9 mouse cellular contexts compared by ENCODE assay signal in the genomic region with DNA sequence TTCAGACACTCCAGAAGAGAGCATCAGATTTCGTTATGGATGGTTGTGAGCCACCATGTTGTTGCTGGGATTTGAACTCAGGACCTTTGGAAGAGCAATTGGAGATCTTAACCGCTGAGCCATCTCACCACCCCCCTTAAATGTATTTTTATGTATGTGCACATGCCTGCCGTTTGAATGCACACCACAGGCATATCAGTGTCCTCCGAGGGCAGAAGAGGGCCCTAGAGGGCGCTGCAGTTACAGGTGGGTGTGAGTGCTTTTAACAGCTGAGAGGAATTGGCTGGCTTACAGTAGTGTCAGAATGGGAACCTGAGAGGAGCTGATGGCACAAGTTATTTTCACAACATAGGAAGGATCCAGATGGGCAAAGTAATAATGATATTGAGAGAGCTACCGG. TPM values are rescaled to one million over a fixed set of nuclear protein-coding genes. Genes with fewer than 3 reads are reported as not detected.
A peak's percentile ranks its signal among the peaks of the same experiment; 100 is the strongest.
DNase-seq lines count a peak whose midpoint lies in the region; ATAC-seq and TF ChIP-seq lines count a peak whose summit lies in the region.
"Had no signal": no experiment of that assay in that cellular context is flagged by ENCODE, and none has a peak within 500 bp of the region (broad histone marks: within the 10 kb centered on the region; RNA-seq: fewer than 3 reads in every experiment).

No protein-coding gene starts in this region.

- no peak overlapping the region for H3K4me2 ChIP-seq in embryonic facial prominence, embryonic 11.5 days (ENCODE audit: low read depth, low read length)
- H3K4me2 ChIP-seq: stomach, embryonic 15.5 days had no signal

- DNase-seq in kidney, adult 2 months, result peak; percentile 22
- no peak for DNase-seq in kidney, adult 11 months
- peak; percentile 75 for DNase-seq in MEL (ENCODE audit: low read depth, low spot score)
- DNase-seq in embryonic facial prominence, embryonic 11.5 days (ENCODE audit: low spot score), result peak; percentile 45
- DNase-seq in skeletal muscle tissue, adult 2 months (ENCODE audit: low read depth, low spot score), result peak; percentile 68
- no peak for DNase-seq in layer of hippocampus, postnatal 14 days (ENCODE audit: low spot score in 2 of 2)
- DNase-seq in Muller cell, postnatal 12 days (ENCODE audit: inconsistent ontology term), result no peak
- DNase-seq in left cerebral cortex, postnatal 14 days (ENCODE audit: low spot score in 2 of 2), result no peak

- no peak for TF ChIP-seq EP300 in MEL (IDR thresholded peaks at IDR 0.05; ENCODE audit: low read depth in 1 of 2, low read length in 2 of 2)

- TF ChIP-seq CTCF in kidney, adult 2 months (conservative IDR thresholded peaks at IDR 0.05; ENCODE audit: insufficient read depth, insufficient read length, low read depth, low read length), result peak; percentile 54
- peak; percentile 65 to 80 (median 72) for TF ChIP-seq CTCF in MEL (IDR thresholded peaks at IDR 0.05 in 2 of 3, conservative IDR thresholded peaks at IDR 0.05 in 1 of 3; ENCODE audit: control insufficient read depth in 1 of 3, insufficient read depth in 1 of 3, low read depth in 2 of 3, low read length in 3 of 3, poor library complexity in 1 of 3, severe bottlenecking in 1 of 3)

- no peaks in the 10 kb centered on the region for H3K27me3 ChIP-seq in kidney, adult 2 months (replicated peaks; ENCODE audit: control insufficient read depth, insufficient read depth, low read length)
- no peaks in the 10 kb centered on the region for H3K27me3 ChIP-seq in MEL (ENCODE audit: control insufficient read depth in 1 of 2, insufficient read depth in 2 of 2, low read length in 2 of 2)
- H3K27me3 ChIP-seq in embryonic facial prominence, embryonic 11.5 days (ENCODE audit: control insufficient read depth, insufficient read depth, low read length), result no peaks in the 10 kb centered on the region
- H3K27me3 ChIP-seq: stomach, embryonic 15.5 days had no signal

- no peak overlapping the region for H3K27ac ChIP-seq in kidney, adult 2 months (ENCODE audit: insufficient read depth, low read depth, low read length)
- H3K27ac ChIP-seq in MEL (ENCODE audit: control insufficient read depth, low read depth, low read length), result no peak overlapping the region
- H3K27ac ChIP-seq in embryonic facial prominence, embryonic 11.5 days (replicated peaks; ENCODE audit: low read depth, low read length), result no peak overlapping the region
- H3K27ac ChIP-seq: stomach, embryonic 15.5 days had no signal

- TF ChIP-seq POLR2A in kidney, adult 2 months (IDR thresholded peaks at IDR 0.05; ENCODE audit: low read depth, low read length), result no peak
- TF ChIP-seq POLR2A in MEL (IDR thresholded peaks at IDR 0.05; ENCODE audit: control insufficient read depth in 1 of 2, insufficient read depth in 1 of 2, low read depth in 1 of 2, low read length in 2 of 2, poor library complexity in 1 of 2), result no peak

- no peak for ATAC-seq in embryonic facial prominence, embryonic 11.5 days (replicated peaks; ENCODE audit: insufficient number of reproducible peaks, low FRiP score, low TSS enrichment, low read depth)

- no peak overlapping the region for H3K9ac ChIP-seq in MEL (ENCODE audit: control insufficient read depth, low read depth, low read length, poor library complexity, severe bottlenecking)
- no peak overlapping the region for H3K9ac ChIP-seq in embryonic facial prominence, embryonic 11.5 days (replicated peaks; ENCODE audit: low read length)
- H3K9ac ChIP-seq: stomach, embryonic 15.5 days had no signal

- H3K9me3 ChIP-seq in MEL (replicated peaks; ENCODE audit: insufficient read depth, low read length), result no peaks in the 10 kb centered on the region
- no peaks in the 10 kb centered on the region for H3K9me3 ChIP-seq in embryonic facial prominence, embryonic 11.5 days (replicated peaks; ENCODE audit: control insufficient read depth, low read length)
- H3K9me3 ChIP-seq: stomach, embryonic 15.5 days had no signal

- no peaks in the 10 kb centered on the region for H3K79me2 ChIP-seq in MEL (ENCODE audit: control insufficient read depth, insufficient read depth, low read length, poor library complexity)

- TF ChIP-seq RAD21 in MEL (IDR thresholded peaks at IDR 0.05; ENCODE audit: low read depth, low read length), result peak; percentile 21

- no peaks in the 10 kb centered on the region for H3K36me3 ChIP-seq in kidney, adult 2 months (ENCODE audit: control insufficient read depth, insufficient read depth, low read length)
- H3K36me3 ChIP-seq in MEL (ENCODE audit: control insufficient read depth in 1 of 2, insufficient read depth in 2 of 2, low read length in 2 of 2), result peaks cover 0 to 4% of the 10 kb centered on the region in 2 experiments; a peak in 2 of 4 replicates
- no peaks in the 10 kb centered on the region for H3K36me3 ChIP-seq in embryonic facial prominence, embryonic 11.5 days (replicated peaks; ENCODE audit: control insufficient read depth, insufficient read depth, low read depth, low read length)

- 32% methylated on average over 6 of the region's 6 CpGs for WGBS in kidney, adult 2 months
- 37% methylated on average over 6 of the region's 6 CpGs for WGBS in embryonic facial prominence, embryonic 11.5 days

- H3K4me1 ChIP-seq in kidney, adult 2 months (ENCODE audit: control insufficient read depth, insufficient read depth, low read length), result no peaks in the 10 kb centered on the region
- no peaks in the 10 kb centered on the region for H3K4me1 ChIP-seq in MEL (ENCODE audit: control insufficient read depth in 1 of 2, insufficient read depth in 2 of 2, low read length in 2 of 2)
- H3K4me1 ChIP-seq in embryonic facial prominence, embryonic 11.5 days (ENCODE audit: control insufficient read depth, insufficient read depth, low read length), result no peaks in the 10 kb centered on the region
- H3K4me1 ChIP-seq: stomach, embryonic 15.5 days had no signal

- intact Hi-C loops in left cerebral cortex, postnatal 14 days (cut with DNase I), result loop anchor here (5.0 to 10.0 kb wide), 3 partner anchors 300 to 607 kb away; no protein-coding TSS in a partner anchor

- H3K4me3 ChIP-seq in kidney, adult 2 months (ENCODE audit: insufficient read depth, low read depth, low read length), result no peak overlapping the region
- H3K4me3 ChIP-seq in MEL (ENCODE audit: control insufficient read depth in 1 of 2, insufficient read depth in 1 of 2, low read depth in 2 of 2, low read length in 2 of 2), result no peak overlapping the region
- H3K4me3 ChIP-seq in embryonic facial prominence, embryonic 11.5 days (ENCODE audit: low read depth, low read length), result no peak overlapping the region
- H3K4me3 ChIP-seq: stomach, embryonic 15.5 days had no signal

TF ChIP-seq in MEL, 35 proteins besides CTCF, POLR2A, EP300 and RAD21:
- TF ChIP-seq POLR2AphosphoS2 (IDR thresholded peaks at IDR 0.05; ENCODE audit: low read length) (no peak), JUND (IDR thresholded peaks at IDR 0.05; ENCODE audit: low read depth, low read length) (no peak), USF1 (IDR thresholded peaks at IDR 0.05; ENCODE audit: low read depth, low read length) (no peak), SIN3A (IDR thresholded peaks at IDR 0.05; ENCODE audit: low read length) (peak; percentile 67), ETS1 (IDR thresholded peaks at IDR 0.05; ENCODE audit: low read depth, low read length) (peak; percentile 70), MAZ (IDR thresholded peaks at IDR 0.05; ENCODE audit: low read depth, low read length) (peak; percentile 70; the same call in 1 of the 2 replicates), E2F4 (IDR thresholded peaks at IDR 0.05; ENCODE audit: borderline replicate concordance, low read depth, low read length) (no peak), TBP (IDR thresholded peaks at IDR 0.05; ENCODE audit: low read depth, low read length) (peak; percentile 83), SMC3 (IDR thresholded peaks at IDR 0.05; ENCODE audit: low read depth, low read length) (peak; percentile 45), TAL1 (IDR thresholded peaks at IDR 0.05; ENCODE audit: low read length) (no peak), POLR2AphosphoS5 (IDR thresholded peaks at IDR 0.05; ENCODE audit: borderline replicate concordance, low read depth, low read length) (no peak)

RNA-seq across cellular contexts. Expression of gene Fam209, which starts 2.6 kb away (rescaled TPM):
- 0.33 TPM in 1 of 2 replicates, not detected in the other for polyA plus RNA-seq in kidney, adult 2 months (2012; rRNA removed)
- 0.31 TPM in 1 of 2 replicates, not detected in the other for total RNA-seq in MEL (2012; rRNA removed)
- under 1 TPM in 1 of 2 experiments, not detected in 1; 0.65 TPM for polyA plus RNA-seq in MEL (2012; ENCODE audit: insufficient read depth in 1 of 2, insufficient read length in 2 of 2, low read depth in 1 of 2, low replicate concordance in 2 of 2, missing spikeins in 1 of 2)
- polyA plus RNA-seq in embryonic facial prominence, embryonic 11.5 days (2014; fragmentation: Nextera tagmentation; extraction: Ambion mirVana), result 0.32 and 0.63 TPM in 2 replicates
- under 1 TPM; 0.51 to 0.79 TPM for total RNA-seq in layer of hippocampus, postnatal 14 days (2021)
- total RNA-seq in left cerebral cortex, postnatal 14 days (2021), result not detected

RNA-seq across cellular contexts. Expression of gene Gcnt7, which starts 16.6 kb away (rescaled TPM):
- 0.04 TPM in 1 of 2 replicates, not detected in the other for polyA plus RNA-seq in kidney, adult 2 months (2012; rRNA removed)
- total RNA-seq in MEL (2012; rRNA removed), result 0.15 TPM in 1 of 2 replicates, not detected in the other
- polyA plus RNA-seq in MEL (2012; ENCODE audit: insufficient read depth in 1 of 2, insufficient read length in 2 of 2, low read depth in 1 of 2, low replicate concordance in 2 of 2, missing spikeins in 1 of 2), result under 1 TPM in 1 of 2 experiments, not detected in 1; 0.22 TPM
- polyA plus RNA-seq in embryonic facial prominence, embryonic 11.5 days (2014; fragmentation: Nextera tagmentation; extraction: Ambion mirVana), result 0.22 and 0.49 TPM in 2 replicates
- total RNA-seq in layer of hippocampus, postnatal 14 days (2021), result not detected
- total RNA-seq in left cerebral cortex, postnatal 14 days (2021), result not detected

RNA-seq across cellular contexts. Expression of gene Rtf2, which starts 34.6 kb away (rescaled TPM):
- polyA plus RNA-seq in kidney, adult 2 months (2012; rRNA removed), result 37.7 and 39.9 TPM in 2 replicates
- total RNA-seq in MEL (2012; rRNA removed), result 59.2 and 68.2 TPM in 2 replicates
- 10 to 100 TPM in 1 of 2 experiments, not detected in 1; 81.5 TPM for polyA plus RNA-seq in MEL (2012; ENCODE audit: insufficient read depth in 1 of 2, insufficient read length in 2 of 2, low read depth in 1 of 2, low replicate concordance in 2 of 2, missing spikeins in 1 of 2)
- 79.4 and 80.9 TPM in 2 replicates for polyA plus RNA-seq in embryonic facial prominence, embryonic 11.5 days (2014; fragmentation: Nextera tagmentation; extraction: Ambion mirVana)
- 10 to 100 TPM; 63.3 to 63.6 TPM for total RNA-seq in layer of hippocampus, postnatal 14 days (2021)
- 10 to 100 TPM; 67.1 to 69.8 TPM for total RNA-seq in left cerebral cortex, postnatal 14 days (2021)

Comparison
In these comparisons a context has a peak if more than half of its experiments do, and no peak if none do; other contexts are left out.
1. DNase-seq: peak in kidney, adult 2 months (single experiment), MEL (single experiment), embryonic facial prominence, embryonic 11.5 days (single experiment) and skeletal muscle tissue, adult 2 months (single experiment); none in kidney, adult 11 months (single experiment), layer of hippocampus, postnatal 14 days (0 of 2), Muller cell, postnatal 12 days (single experiment) and left cerebral cortex, postnatal 14 days (0 of 2).